Mouse (Mus musculus) kidney, embryonic 16.5 days (tissue): ENCODE data around the gene Lamc2. TPM values are rescaled to one million over a fixed set of nuclear protein-coding genes. Genes with fewer than 3 reads are reported as not detected.

ENCODE experiments used
- ATAC-seq: fragments of 200-750 bp; cut with Nextera tagmentation; 2 replicates; pipeline ENCODE4 v1.8.0; 2017; ENCODE audit warnings: moderate TSS enrichment; ENCODE audit not compliant: low FRiP score, low TSS enrichment
- H3K27ac ChIP-seq: fragments of 300-500 bp; sonication (generic); 2 replicates; pipeline ENCODE4 v1.5.1; 2014; ENCODE audit warnings: low read length
- H3K27me3 ChIP-seq: fragments of 300-500 bp; sonication (generic); 2 replicates; pipeline ENCODE4 v1.6.1; 2014; ENCODE audit warnings: low read length, control low read depth, mixed read lengths; ENCODE audit not compliant: insufficient read depth
- H3K36me3 ChIP-seq: fragments of 300-500 bp; sonication (generic); 2 replicates; pipeline ENCODE4 v1.6.1; 2014; ENCODE audit warnings: low read length, control low read depth, mixed read lengths; ENCODE audit not compliant: insufficient read depth
- H3K4me1 ChIP-seq: fragments of 300-500 bp; sonication (generic); 2 replicates; pipeline ENCODE4 v1.6.1; 2014; ENCODE audit warnings: low read length, control low read depth, mixed read lengths; ENCODE audit not compliant: insufficient read depth
- H3K4me2 ChIP-seq: fragments of 300-500 bp; sonication (generic); replicated peaks from 2 replicates; pipeline ENCODE4 v1.6.1; 2014; ENCODE audit warnings: low read depth, low read length
- H3K4me3 ChIP-seq: fragments of 300-500 bp; sonication (generic); 2 replicates; pipeline ENCODE4 v1.5.1; 2014; ENCODE audit warnings: mild to moderate bottlenecking, low read length
- H3K9ac ChIP-seq: fragments of 300-500 bp; sonication (generic); replicated peaks from 2 replicates; pipeline ENCODE4 v1.6.1; 2014; ENCODE audit warnings: low read length
- H3K9me3 ChIP-seq: fragments of 300-500 bp; sonication (generic); 2 replicates; pipeline ENCODE4 v1.6.1; 2016; ENCODE audit warnings: low read length, control low read depth
- WGBS: fragments of 180-500 bp; shearing (Covaris S2); extraction: QIAGEN DNeasy Blood & Tissue Kit; methylation state at CpG from one replicate; pipeline ENCODE4 v1.1.7; 2014; 5-methylcytosine and 5-hydroxymethylcytosine counted together
- polyA plus RNA-seq: library from polyadenylated mRNA; unstranded; fragments of >200 nt; fragmentation: Nextera tagmentation; extraction: Ambion mirVana; gene quantifications from 2 replicates; pipeline ENCODE4 v1.2.1, GENCODE M21; 2015

Gene Lamc2
- polyA plus RNA-seq, 1 experiment from 2014 or later, result 57.4 TPM

DNA sequence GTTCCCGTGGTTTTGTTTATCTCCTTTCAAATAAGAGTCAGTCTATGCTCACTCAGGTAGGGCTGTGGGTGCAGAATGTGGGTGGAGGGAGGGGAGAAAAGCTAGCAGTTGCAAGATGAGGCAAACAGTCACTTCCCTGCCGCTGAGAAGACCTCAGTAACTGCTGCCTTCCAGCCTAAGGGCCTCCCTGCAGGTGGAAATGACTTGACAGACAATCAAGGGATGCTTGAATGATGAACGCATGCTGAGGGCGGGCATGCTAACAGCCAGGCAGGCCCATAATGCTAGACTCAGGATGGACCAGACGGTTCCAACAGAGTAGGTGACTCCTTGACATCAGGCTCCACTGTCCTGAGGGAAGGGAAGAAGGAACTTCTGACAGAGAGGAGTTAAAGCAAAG is 29.4 kb upstream of the Lamc2 start:
- Histone ChIP-seq H3K9me3 (no peaks in the 10 kb centered on the region), H3K36me3 (peaks cover 10% of the 10 kb centered on the region)
- no peak for ATAC-seq

DNA sequence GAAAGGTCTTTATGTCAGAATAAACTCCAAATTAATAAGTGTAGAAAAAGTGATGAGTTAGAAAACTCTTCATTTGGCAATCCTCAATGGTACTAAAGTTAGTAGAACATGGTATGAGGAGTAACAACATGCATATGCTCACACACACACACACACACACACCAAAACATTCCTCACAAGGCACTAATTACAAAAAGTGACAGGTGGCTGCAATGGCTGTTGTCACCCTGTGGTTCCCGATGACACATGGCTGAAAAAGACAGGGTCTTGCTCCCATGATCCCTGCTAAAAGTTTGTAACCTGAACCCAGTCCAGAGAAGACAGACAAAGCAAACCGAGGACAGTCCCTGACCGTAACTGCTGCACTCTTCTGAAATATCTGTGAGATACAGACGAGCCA is 24.7 kb upstream of the Lamc2 start:
- Histone ChIP-seq H3K36me3 (no peaks in the 10 kb centered on the region), H3K27me3 (no peaks in the 10 kb centered on the region), H3K9me3 (no peaks in the 10 kb centered on the region), H3K4me1 (0 out of 2 replicates have a peak, but pooled peaks cover 3% of the 10 kb centered on the region), H3K4me3 (no peak overlapping the region), H3K4me2 (no peak overlapping the region), H3K9ac (no peak overlapping the region), H3K27ac (no peak overlapping the region)
- no peak for ATAC-seq
- 23% methylated on average over 4 of the region's 4 CpGs for WGBS

More for the DNA sequence above, 29.4 kb upstream of the Lamc2 start:
- Histone ChIP-seq H3K9ac (no peak overlapping the region), H3K27ac (no peak overlapping the region), H3K4me2 (no peak overlapping the region), H3K4me3 (no peak overlapping the region), H3K4me1 (0 out of 2 replicates have a peak, but pooled peaks cover 3% of the 10 kb centered on the region), H3K27me3 (no peaks in the 10 kb centered on the region)
- WGBS, result 71% methylated on average over 5 of the region's 5 CpGs

DNA sequence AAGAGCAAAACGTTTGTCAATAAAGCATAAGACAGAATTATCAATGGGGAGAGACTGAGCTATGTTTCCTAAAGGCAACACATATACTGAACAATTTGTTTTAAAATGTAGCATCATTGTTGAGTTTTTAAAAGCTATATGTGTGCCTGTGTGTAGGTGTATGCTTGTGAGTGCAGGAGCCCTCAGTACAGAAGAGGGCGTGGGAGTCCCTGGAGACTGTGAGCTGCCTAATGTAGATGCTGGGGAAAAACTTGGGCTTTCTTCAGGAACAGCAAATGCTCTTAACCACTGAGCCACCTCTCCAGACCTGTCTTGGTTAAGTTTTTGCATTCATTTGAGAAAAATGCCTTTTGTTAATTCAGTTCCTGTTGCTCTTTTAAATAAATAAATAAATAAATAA is 24.0 kb upstream of the Lamc2 start:
- 89% methylated on average over 2 of the region's 2 CpGs for WGBS
- Histone ChIP-seq H3K27ac (no peak overlapping the region), H3K9me3 (no peaks in the 10 kb centered on the region), H3K4me3 (no peak overlapping the region), H3K4me1 (0 out of 2 replicates have a peak, but pooled peaks cover 3% of the 10 kb centered on the region), H3K9ac (no peak overlapping the region), H3K36me3 (no peaks in the 10 kb centered on the region), H3K27me3 (no peaks in the 10 kb centered on the region), H3K4me2 (no peak overlapping the region)
- no peak for ATAC-seq

DNA sequence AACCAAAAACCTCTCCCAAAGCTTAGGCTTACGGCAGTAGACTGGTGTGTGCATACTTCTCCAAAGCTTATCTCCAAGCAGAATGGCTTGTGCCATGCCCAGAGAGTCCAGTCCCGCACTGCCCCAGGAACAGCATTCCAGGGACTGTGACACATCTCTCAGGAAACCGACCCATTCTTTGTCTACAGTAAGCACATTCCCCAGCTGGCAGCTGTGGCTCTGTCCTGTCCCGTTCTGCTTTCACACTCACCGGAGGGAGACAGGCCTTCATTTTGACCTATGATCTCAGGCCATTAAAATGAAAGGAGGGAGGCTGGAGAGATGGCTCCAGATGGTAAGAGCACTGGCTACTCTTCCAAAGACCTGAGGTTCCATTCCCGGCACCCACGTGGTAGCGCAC is 15.9 kb upstream of the Lamc2 start:
- H3K27me3 ChIP-seq, result no peaks in the 10 kb centered on the region
- 49% methylated on average over 8 of the region's 8 CpGs for WGBS
- ATAC-seq, result peak; percentile 32; the same call in 1 of the 2 replicates
- H3K4me1 ChIP-seq, result peaks cover 10% of the 10 kb centered on the region
- no peaks in the 10 kb centered on the region for H3K9me3 ChIP-seq
- H3K4me2 ChIP-seq, result no peak overlapping the region
- H3K36me3 ChIP-seq, result no peaks in the 10 kb centered on the region
- no peak overlapping the region for H3K4me3 ChIP-seq
- no peak overlapping the region for H3K9ac ChIP-seq
- H3K27ac ChIP-seq, result no peak overlapping the region

DNA sequence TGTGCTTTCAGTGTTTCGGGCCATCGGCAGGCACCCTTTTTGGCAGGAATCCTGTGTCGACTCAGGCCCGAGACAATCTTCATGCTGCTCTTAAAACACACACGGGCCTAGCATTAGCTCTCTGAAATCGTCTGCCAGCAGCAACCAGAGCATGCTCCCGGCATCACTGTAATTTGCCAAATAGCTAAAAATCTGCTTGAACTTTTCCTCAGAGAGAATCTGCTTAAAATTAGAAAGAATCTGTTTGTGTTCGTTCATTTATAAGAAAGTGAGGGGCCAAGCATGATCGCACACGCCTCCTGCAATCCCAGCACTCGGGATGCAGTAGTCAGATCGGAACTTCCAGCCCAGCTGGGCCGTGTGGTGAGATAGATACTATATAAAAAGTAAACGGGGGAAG is 15.2 kb upstream of the Lamc2 start:
- no peak for ATAC-seq
- H3K4me3 ChIP-seq, result no peak overlapping the region
- H3K9me3 ChIP-seq, result no peaks in the 10 kb centered on the region
- no peaks in the 10 kb centered on the region for H3K36me3 ChIP-seq
- H3K27me3 ChIP-seq, result no peaks in the 10 kb centered on the region
- WGBS, result 50% methylated on average over 14 of the region's 14 CpGs
- peaks cover 10% of the 10 kb centered on the region for H3K4me1 ChIP-seq
- no peak overlapping the region for H3K4me2 ChIP-seq
- H3K27ac ChIP-seq, result no peak overlapping the region
- H3K9ac ChIP-seq, result no peak overlapping the region

DNA sequence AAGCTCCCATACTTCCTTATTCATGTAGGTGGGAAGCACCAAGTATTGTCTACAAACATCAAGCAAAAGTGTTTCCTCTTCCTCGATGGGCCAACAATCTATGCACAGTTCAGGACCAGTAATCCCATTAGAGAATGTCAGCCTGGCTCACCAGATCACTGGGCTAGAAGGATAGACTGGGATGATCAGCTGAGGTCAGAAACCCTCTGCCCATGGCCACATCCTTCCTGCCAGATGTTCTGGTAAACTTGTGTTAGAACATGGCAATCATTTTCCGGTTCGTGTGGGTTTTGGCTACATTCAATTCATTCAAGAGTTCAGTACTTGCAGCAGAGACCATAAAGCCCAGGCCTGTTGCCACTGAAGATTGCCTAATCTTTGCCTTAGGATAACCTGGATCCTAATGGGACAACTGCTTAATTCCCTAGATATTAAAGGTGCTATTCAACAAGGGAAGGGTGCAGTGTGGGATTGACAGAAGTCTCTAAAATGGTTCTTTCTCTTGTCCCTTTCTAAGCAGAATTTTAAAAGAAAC is 11.1 kb upstream of the Lamc2 start:
- 80% methylated on average over 3 of the region's 3 CpGs for WGBS
- Histone ChIP-seq H3K36me3 (no peaks in the 10 kb centered on the region), H3K4me2 (no peak overlapping the region), H3K4me3 (no peak overlapping the region), H3K27me3 (no peaks in the 10 kb centered on the region), H3K4me1 (peaks cover 19% of the 10 kb centered on the region), H3K9me3 (no peaks in the 10 kb centered on the region), H3K9ac (no peak overlapping the region), H3K27ac (no peak overlapping the region)
- ATAC-seq, result no peak

DNA sequence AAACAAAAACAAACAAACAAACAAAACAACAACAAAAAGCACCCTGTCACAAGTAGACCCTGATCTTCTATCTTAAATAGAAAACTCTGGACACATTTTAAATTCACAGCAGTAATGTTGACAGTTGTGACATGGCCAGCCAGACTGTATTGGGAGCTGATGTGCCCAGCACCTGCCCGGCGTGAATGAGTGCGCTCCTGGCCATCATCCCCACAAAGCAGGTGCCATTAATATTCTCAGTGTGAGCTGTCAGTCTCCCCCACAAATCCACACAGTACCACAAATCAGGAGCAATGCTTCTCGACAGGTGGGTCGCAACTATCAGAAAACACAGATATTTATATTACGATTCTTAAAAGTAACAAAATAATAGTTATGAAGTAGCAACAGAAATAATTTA is 6.7 kb upstream of the Lamc2 start:
- Histone ChIP-seq H3K27me3 (no peaks in the 10 kb centered on the region), H3K9me3 (no peaks in the 10 kb centered on the region), H3K4me2 (no peak overlapping the region), H3K9ac (no peak overlapping the region), H3K4me1 (peaks cover 29% of the 10 kb centered on the region), H3K27ac (0 out of 2 replicates have a peak overlapping the region, but pooled peaks have one; percentile 17), H3K4me3 (no peak overlapping the region), H3K36me3 (no peaks in the 10 kb centered on the region)
- 74% methylated on average over 6 of the region's 6 CpGs for WGBS
- ATAC-seq, result no peak

DNA sequence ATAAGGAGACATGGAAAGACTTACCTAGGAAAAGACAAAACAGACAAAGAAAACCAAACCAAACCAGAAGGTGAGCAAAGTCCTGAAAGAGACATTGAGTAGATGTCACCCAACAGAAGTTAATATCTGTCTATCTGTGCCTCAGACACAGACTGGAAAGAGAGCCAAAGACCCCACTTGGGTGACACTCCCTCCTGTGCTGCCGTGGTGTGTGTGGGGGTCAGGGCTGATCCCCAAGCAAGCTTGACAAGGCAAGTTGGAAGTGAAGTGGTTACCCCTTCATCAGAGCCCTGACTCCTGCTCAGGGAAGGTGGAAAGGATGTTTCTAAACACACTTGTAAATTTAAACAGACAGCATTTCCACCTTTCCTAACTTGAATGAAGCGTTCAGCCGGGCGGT is 6.1 kb upstream of the Lamc2 start:
- H3K9me3 ChIP-seq, result no peaks in the 10 kb centered on the region
- peak overlapping the region; percentile 44 for H3K4me2 ChIP-seq
- peak overlapping the region; percentile 38; the same call in 1 of the 2 replicates for H3K9ac ChIP-seq
- no peak for ATAC-seq
- 49% methylated on average over 4 of the region's 4 CpGs for WGBS
- H3K4me3 ChIP-seq, result no peak overlapping the region
- peak overlapping the region; percentile 77 for H3K27ac ChIP-seq
- no peaks in the 10 kb centered on the region for H3K27me3 ChIP-seq
- H3K36me3 ChIP-seq, result no peaks in the 10 kb centered on the region
- peaks cover 29% of the 10 kb centered on the region for H3K4me1 ChIP-seq

DNA sequence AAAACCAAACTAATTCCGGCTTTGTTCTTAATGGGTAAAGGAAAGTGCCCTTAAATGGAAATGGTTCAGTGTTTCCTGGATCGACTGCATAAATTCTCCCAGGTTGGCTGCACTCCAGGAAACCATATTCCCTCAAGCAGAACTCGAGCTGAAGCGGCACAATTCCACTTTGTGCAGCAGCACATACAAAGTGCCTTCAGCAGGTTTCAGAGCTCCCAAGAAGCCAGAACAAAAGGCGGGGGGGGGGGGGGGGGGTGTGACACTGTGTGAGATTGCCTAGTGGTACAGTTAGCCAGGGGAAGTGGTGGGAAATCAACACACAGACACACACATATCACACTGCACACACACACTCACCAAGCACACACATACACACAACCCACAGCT is 5.7 kb upstream of the Lamc2 start:
- H3K9ac ChIP-seq, result 0 out of 2 replicates have a peak overlapping the region, but pooled peaks have one; percentile 11
- no peaks in the 10 kb centered on the region for H3K9me3 ChIP-seq
- peak overlapping the region; percentile 44 for H3K4me2 ChIP-seq
- H3K36me3 ChIP-seq, result no peaks in the 10 kb centered on the region
- peaks cover 29% of the 10 kb centered on the region for H3K4me1 ChIP-seq
- WGBS, result under 1% methylated on average over 5 of the region's 5 CpGs
- no peaks in the 10 kb centered on the region for H3K27me3 ChIP-seq
- H3K27ac ChIP-seq, result peak overlapping the region; percentile 77
- ATAC-seq, result peak; percentile 86
- H3K4me3 ChIP-seq, result no peak overlapping the region

DNA sequence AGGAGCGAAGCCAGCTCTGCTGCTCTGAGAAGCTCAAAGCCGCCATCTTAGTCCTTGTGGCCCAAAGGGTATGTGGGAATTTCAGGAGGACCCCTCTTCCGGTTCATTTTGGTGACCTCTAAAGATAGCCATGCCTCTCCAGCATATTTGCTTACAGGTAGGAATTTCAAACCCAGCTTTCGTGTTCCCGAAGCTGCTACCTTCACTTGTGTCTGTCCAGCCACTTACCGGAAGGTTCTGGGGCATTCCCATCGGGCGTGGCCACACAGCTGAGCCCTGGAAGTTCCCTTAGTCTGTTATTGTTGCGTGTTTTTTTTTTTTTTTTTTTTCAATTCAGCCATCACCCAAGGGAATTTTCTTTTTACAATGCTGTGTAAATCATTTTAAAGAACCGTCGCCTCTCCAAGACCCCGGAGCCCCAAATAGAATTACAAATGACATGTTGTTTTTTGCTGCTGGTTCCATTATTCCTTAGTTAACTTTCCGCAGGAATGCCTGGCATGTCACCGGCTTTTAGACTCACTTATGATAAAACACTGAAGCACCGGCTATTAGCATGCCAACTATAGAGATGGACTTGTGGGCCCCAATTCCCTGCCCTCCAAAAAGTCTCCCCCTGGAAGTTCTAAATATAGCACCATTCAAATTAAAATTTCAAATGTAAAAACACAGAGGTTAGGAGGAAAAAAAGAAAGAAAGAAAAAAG is 5.1 kb upstream of the Lamc2 start:
- 29% methylated on average over 15 of the region's 15 CpGs for WGBS
- Histone ChIP-seq H3K9me3 (no peaks in the 10 kb centered on the region), H3K4me1 (peaks cover 34% of the 10 kb centered on the region), H3K27ac (peak overlapping the region; percentile 77), H3K4me3 (no peak overlapping the region), H3K9ac (peak overlapping the region; percentile 1; the same call in 1 of the 2 replicates), H3K36me3 (no peaks in the 10 kb centered on the region), H3K27me3 (peaks cover 5% of the 10 kb centered on the region; the same call in 1 of the 2 replicates), H3K4me2 (peak overlapping the region; percentile 44)
- peak; percentile 39; the same call in 1 of the 2 replicates for ATAC-seq
